Mouse (Mus musculus): Measurements from ENCODE around the gene Apobec2.

DNA sequence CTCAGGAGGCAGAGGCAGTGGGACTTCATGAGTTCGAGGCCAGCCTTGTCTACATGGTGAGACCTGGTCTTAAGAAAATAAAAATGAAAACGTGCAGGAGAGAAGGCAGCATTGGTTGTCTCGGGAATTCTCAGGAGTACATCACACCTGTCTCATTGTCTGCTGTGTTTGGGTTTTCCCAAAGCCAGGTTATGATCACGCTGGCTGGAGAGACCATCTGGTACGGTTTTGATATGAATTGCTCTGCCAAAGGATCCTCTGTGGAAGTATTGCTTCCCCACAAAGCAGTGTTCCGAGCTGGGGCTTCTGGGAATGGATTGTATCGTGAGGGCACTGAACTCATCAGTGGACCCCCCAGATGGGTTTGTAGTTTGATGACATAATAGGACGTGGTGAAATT is 42.7 kb upstream of the Apobec2 start:
- no peak for TF ChIP-seq TCF12 (IDR thresholded peaks at IDR 0.05; ENCODE audit: insufficient read depth, poor library complexity, severe bottlenecking)
- no peak for TF ChIP-seq MYOD1 (IDR thresholded peaks at IDR 0.05; ENCODE audit: control insufficient read depth in 1 of 3, insufficient read length in 2 of 3, low read depth in 2 of 3)
- no peak for TF ChIP-seq POLR2A (IDR thresholded peaks at IDR 0.05; ENCODE audit: insufficient read length, low read depth)
- TF ChIP-seq MAX (IDR thresholded peaks at IDR 0.05; ENCODE audit: low read depth) = no peak
- TF ChIP-seq MYOG (IDR thresholded peaks at IDR 0.05; ENCODE audit: control insufficient read depth in 1 of 3, insufficient read depth in 1 of 3, insufficient read length in 2 of 3, low read depth in 2 of 3) = no peak
- no peak for TF ChIP-seq POLR2AphosphoS2 (IDR thresholded peaks at IDR 0.05; ENCODE audit: insufficient read length, low read depth)
- no peak for TF ChIP-seq USF1 (IDR thresholded peaks at IDR 0.05; ENCODE audit: low read depth)
- no peak for TF ChIP-seq SRF (IDR thresholded peaks at IDR 0.05; ENCODE audit: control insufficient read depth, insufficient read length, low read depth)
- TF ChIP-seq CEBPB (IDR thresholded peaks at IDR 0.05; ENCODE audit: insufficient read depth, poor library complexity, severe bottlenecking) = no peak
- TF ChIP-seq E2F4 (IDR thresholded peaks at IDR 0.05; ENCODE audit: insufficient read depth) = no peak
- no peak for TF ChIP-seq REST (IDR thresholded peaks at IDR 0.05; ENCODE audit: insufficient read depth, insufficient read length)

All from myocyte (in vitro differentiated cells).